Mouse (Mus musculus) megakaryocyte, embryonic 14.5 days (primary cell): ENCODE data around the gene Lrp1. TPM values are rescaled to one million over a fixed set of nuclear protein-coding genes. Genes with fewer than 3 reads are reported as not detected.

Experiments used
- H3K27me3 ChIP-seq: replicated peaks from 2 replicates; pipeline ENCODE3; 2012; ENCODE audit warnings: inconsistent platforms
- H3K36me3 ChIP-seq: replicated peaks from 2 replicates; pipeline ENCODE3; 2012; ENCODE audit warnings: low read length, inconsistent platforms, mixed read lengths
- H3K4me1 ChIP-seq: 2 replicates; pipeline ENCODE4 v1.6.1; 2012; ENCODE audit warnings: inconsistent platforms
- H3K4me3 ChIP-seq: replicated peaks from 2 replicates; pipeline ENCODE3; 2012; ENCODE audit warnings: moderate library complexity, mild to moderate bottlenecking, inconsistent platforms
- H3K9me3 ChIP-seq: 2 replicates; pipeline ENCODE4 v1.6.1; 2012; ENCODE audit warnings: inconsistent platforms
- FLI1 ChIP-seq: IDR thresholded peaks from 2 replicates; pipeline ENCODE4 v1.6.1; 2012; ENCODE audit warnings: low read length, inconsistent platforms, mixed read lengths
- GATA1 ChIP-seq: IDR thresholded peaks from 3 replicates; pipeline ENCODE4 v1.6.1; 2012; ENCODE audit warnings: mixed read lengths, low read length, inconsistent platforms, borderline replicate concordance
- polyA plus RNA-seq: library from polyadenylated mRNA; stranded (reverse); fragments of >175 nt; gene quantifications from 2 replicates; pipeline ENCODE4 v1.2.3, GENCODE M21; 2012; ENCODE audit warnings: low replicate concordance; ENCODE audit not compliant: insufficient read depth

Lrp1 gene
- polyA plus RNA-seq, 1 experiment = 208 TPM

DNA sequence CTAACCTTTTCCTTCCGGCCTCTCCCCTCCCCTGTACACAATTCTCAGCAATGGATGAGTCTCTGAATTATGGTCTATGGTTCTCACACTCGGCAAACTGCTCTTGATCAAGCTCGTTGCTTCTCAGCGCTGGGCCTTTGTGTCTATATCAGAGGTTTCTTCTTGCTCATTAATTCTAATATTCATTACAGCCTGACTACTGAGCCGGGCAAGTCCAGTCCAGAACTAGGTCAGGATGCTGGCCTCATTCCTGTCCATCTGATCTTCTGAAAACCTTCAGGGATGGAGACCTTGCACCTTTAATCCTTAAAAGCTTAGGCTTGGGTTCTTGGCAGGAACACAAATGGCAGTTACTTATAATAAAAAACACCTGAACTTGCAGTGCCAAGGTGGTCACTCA is 121.4 kb downstream of the Lrp1 start:
- Histone ChIP-seq H3K4me1 (0 out of 2 replicates have a peak, but pooled peaks cover 4% of the 10 kb centered on the region), H3K27me3 (peaks cover 9% of the 10 kb centered on the region), H3K9me3 (no peaks in the 10 kb centered on the region), H3K36me3 (peaks cover 79% of the 10 kb centered on the region), H3K4me3 (no peak overlapping the region)
- TF ChIP-seq FLI1 = no peak
- no peak for TF ChIP-seq GATA1

DNA sequence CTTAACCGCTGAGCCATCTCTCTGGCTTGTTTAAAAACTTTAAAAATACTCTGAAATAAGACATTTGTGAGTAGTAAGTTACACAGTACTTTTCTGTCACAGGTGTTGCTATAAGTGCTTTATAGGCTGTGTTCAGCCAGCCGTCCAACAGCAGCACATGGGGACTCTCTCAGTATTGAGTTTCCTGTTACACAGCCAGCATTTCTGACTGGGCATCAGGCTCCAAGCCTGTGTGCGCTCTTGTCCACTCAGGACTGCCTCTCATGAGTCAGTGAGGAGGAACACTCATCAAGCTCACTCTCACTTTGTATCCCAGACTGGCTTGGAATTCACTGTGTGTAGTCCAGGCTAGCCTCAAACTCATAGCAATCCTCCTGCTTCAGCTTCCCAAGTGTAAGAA is 124.8 kb downstream of the Lrp1 start:
- no peaks in the 10 kb centered on the region for H3K27me3 ChIP-seq
- H3K4me3 ChIP-seq = no peak overlapping the region
- H3K4me1 ChIP-seq = peaks cover 4% of the 10 kb centered on the region; the same call in 1 of the 2 replicates
- peaks cover 96% of the 10 kb centered on the region for H3K36me3 ChIP-seq
- TF ChIP-seq GATA1 = no peak
- TF ChIP-seq FLI1 = no peak
- H3K9me3 ChIP-seq = no peaks in the 10 kb centered on the region

DNA sequence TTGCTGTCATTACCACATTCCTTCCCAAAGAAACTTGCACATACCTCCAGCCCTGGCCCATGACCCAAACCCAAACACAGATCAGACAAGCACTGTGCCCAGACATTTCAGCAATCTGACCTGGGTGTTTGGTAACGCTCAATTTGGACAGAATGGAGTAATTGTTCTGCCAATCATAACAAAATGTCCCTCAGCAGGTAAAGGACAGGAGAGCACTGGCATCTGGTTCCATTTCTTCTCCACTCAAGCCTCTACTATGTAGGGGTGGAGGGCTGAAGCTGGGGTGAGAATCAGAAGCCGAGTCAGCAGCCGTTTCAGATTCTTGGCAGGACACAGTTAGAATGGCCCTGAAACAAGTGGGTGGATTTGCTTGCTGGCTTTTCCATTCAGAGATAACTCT is 128.8 kb downstream of the Lrp1 start:
- Histone ChIP-seq H3K9me3 (no peaks in the 10 kb centered on the region), H3K36me3 (peaks cover 96% of the 10 kb centered on the region), H3K27me3 (no peaks in the 10 kb centered on the region), H3K4me3 (no peak overlapping the region), H3K4me1 (no peaks in the 10 kb centered on the region; the same call in 1 of the 2 replicates)
- TF ChIP-seq FLI1 = no peak
- no peak for TF ChIP-seq GATA1

DNA sequence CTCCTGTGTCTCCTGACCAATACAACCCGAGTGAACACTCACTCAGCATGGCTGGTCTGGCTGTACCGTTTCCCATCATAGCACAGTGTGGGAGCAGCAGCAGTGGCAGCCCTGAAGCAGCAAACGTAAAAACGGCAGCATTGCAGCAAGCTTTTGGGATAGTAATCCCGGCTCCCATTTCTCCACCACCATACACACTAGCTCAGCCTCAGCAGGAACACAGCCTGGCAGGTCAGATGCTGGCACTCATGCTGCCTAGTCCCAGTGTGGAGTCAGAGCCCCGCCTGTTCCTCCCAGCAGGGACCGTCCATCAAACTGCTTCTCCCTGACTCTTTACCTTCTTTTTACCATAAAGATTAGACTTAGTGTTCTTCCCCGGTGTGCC is 129.8 kb downstream of the Lrp1 start:
- H3K9me3 ChIP-seq = no peaks in the 10 kb centered on the region
- TF ChIP-seq GATA1 (no peak), FLI1 (no peak)
- H3K4me1 ChIP-seq = no peaks in the 10 kb centered on the region; the same call in 1 of the 2 replicates
- no peak overlapping the region for H3K4me3 ChIP-seq
- peaks cover 92% of the 10 kb centered on the region for H3K36me3 ChIP-seq
- H3K27me3 ChIP-seq = no peaks in the 10 kb centered on the region

DNA sequence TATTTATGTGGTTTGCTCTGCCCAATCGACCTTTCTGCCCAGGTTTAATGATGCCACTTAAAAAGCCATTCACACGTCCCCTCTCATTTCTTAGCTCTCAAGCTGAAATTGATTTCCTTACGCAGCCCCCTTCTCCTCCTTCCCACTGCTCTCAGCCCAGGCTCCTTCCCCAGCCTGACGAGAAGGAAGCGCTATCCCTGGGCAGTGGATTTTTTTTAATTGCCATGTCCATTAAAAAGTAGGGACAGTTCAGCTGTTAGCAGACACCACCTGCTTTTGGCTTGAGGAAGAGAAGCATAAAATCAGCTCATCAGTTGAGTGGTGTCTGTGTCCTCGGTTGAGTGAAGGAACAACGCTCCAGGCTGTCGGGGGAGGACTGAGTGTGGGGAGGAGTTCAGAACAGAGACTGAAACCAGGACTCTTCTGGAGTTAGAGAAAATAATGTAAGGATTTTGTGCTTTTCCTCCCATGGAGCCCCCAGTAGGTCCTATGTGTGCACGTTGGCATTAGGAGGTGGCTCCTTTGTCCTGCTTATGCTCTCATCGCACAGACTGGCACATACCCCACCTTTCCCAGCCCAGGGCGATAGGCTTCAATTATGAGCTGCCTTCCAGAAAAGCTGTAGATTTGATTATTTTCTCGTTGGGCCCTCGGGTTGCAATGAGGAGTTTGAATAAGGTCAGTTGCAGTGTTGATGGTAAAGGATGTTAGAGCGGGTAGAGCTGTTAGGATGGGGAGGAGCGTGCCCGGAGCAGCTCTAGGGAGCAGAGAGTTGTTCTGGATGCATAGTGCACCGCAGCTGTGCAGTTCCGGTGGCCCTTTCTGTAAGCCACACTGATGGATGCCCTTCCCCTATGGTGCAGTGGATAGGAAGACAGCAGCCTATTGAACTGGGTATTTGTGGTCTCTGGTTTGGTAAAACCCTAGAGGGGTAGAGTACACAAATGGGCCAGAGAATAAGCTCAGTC is 130.5 kb downstream of the Lrp1 start:
- peaks cover 91% of the 10 kb centered on the region for H3K36me3 ChIP-seq

DNA sequence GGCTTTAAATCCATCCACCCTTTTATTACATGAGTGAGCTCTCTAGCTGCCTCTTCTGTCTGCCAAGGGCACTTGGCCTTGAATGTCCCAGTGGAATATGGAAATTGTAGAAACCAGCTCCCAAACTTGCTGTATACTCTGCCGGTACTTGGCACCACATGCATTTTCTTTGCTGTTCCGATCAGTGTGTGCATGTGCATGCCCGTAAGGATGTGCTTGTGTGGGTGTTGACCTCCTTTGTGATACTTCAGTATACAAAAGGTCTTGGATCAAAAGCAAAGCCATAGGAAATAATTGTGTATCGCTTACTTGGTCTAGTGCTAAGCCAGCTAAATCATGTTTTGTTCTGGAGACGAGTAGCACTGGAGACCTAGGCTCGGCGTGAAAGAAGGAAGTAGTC is 132.1 kb downstream of the Lrp1 start:
- Histone ChIP-seq H3K9me3 (no peaks in the 10 kb centered on the region), H3K27me3 (no peaks in the 10 kb centered on the region), H3K36me3 (peaks cover 92% of the 10 kb centered on the region), H3K4me1 (peaks cover 12% of the 10 kb centered on the region), H3K4me3 (no peak overlapping the region)
- TF ChIP-seq FLI1 = no peak
- TF ChIP-seq GATA1 = no peak

More for the DNA sequence above, 130.5 kb downstream of the Lrp1 start:
- no peak for TF ChIP-seq FLI1
- no peak for TF ChIP-seq GATA1
- no peaks in the 10 kb centered on the region for H3K9me3 ChIP-seq
- H3K27me3 ChIP-seq = no peaks in the 10 kb centered on the region
- H3K4me1 ChIP-seq = peaks cover under 1% of the 10 kb centered on the region; the same call in 1 of the 2 replicates
- no peak overlapping the region for H3K4me3 ChIP-seq

Other genes starting within 250 kb of the Lrp1 start
- 139 and 346 TPM in 2 replicates for gene R3hdm2, start 240.8 kb downstream of the Lrp1 start, polyA plus RNA-seq
- gene Stac3, start 119.5 kb downstream of the Lrp1 start, polyA plus RNA-seq = 3.9 TPM in 1 of 2 replicates, not detected in the other
- gene Ndufa4l2, start 106.2 kb downstream of the Lrp1 start, polyA plus RNA-seq = 0.23 and 5.2 TPM in 2 replicates
- 143 and 168 TPM in 2 replicates for gene Shmt2, start 98.7 kb downstream of the Lrp1 start, polyA plus RNA-seq
- gene Nxph4, start 86.6 kb downstream of the Lrp1 start, polyA plus RNA-seq = 0.32 TPM in 1 of 2 replicates, not detected in the other
- 33.8 and 70.6 TPM in 2 replicates for gene Stat6, start 21.8 kb upstream of the Lrp1 start, polyA plus RNA-seq
- gene Nemp1, start 45.8 kb upstream of the Lrp1 start, polyA plus RNA-seq = 1.5 TPM in 1 of 2 replicates, not detected in the other
- gene Nab2, start 47.4 kb upstream of the Lrp1 start, polyA plus RNA-seq = 19.1 and 21.3 TPM in 2 replicates
- 0.04 TPM in 1 of 2 replicates, not detected in the other for gene Myo1a, start 84.0 kb upstream of the Lrp1 start, polyA plus RNA-seq
- gene Tac2, start 103.3 kb upstream of the Lrp1 start, polyA plus RNA-seq = not detected in 2 replicates
- gene Zbtb39, start 118.4 kb upstream of the Lrp1 start, polyA plus RNA-seq = 0.30 and 0.54 TPM in 2 replicates
- gene Gpr182, start 130.6 kb upstream of the Lrp1 start, polyA plus RNA-seq = not detected in 2 replicates
- not detected in 2 replicates for gene Rdh1, start 138.6 kb upstream of the Lrp1 start, polyA plus RNA-seq
- not detected in 2 replicates for gene Rdh16f1, start 138.6 kb upstream of the Lrp1 start, polyA plus RNA-seq
- not detected in 2 replicates for gene Rdh9, start 155.2 kb upstream of the Lrp1 start, polyA plus RNA-seq
- not detected in 2 replicates for gene Rdh16, start 180.0 kb upstream of the Lrp1 start, polyA plus RNA-seq
- not detected in 2 replicates for gene Rdh19, start 228.8 kb upstream of the Lrp1 start, polyA plus RNA-seq
- gene Rdh16f2, start 245.3 kb upstream of the Lrp1 start, polyA plus RNA-seq = not detected in 2 replicates